Mouse (Mus musculus) lung, embryonic 16.5 days (tissue): Measurements from ENCODE around the gene Ccdc86. TPM values are rescaled to one million over a fixed set of nuclear protein-coding genes. Genes with fewer than 3 reads are reported as not detected.

Source experiments
- ATAC-seq: fragments of 200-750 bp; cut with Nextera tagmentation; 2 replicates; pipeline ENCODE4 v1.8.0; 2017; ENCODE audit warnings: low read depth, mild to moderate bottlenecking, moderate library complexity
- H3K27ac ChIP-seq: fragments of 300-500 bp; sonication (generic); 2 replicates; pipeline ENCODE4 v1.5.1; 2014; ENCODE audit warnings: mild to moderate bottlenecking, control low read depth, low read length
- H3K27me3 ChIP-seq: fragments of 300-500 bp; sonication (generic); 2 replicates; pipeline ENCODE4 v1.6.1; 2014; ENCODE audit warnings: low read depth, low read length, mixed read lengths; ENCODE audit not compliant: control insufficient read depth, insufficient read depth
- H3K36me3 ChIP-seq: fragments of 300-500 bp; sonication (generic); 2 replicates; pipeline ENCODE4 v1.6.1; 2014; ENCODE audit warnings: low read length; ENCODE audit not compliant: control insufficient read depth, insufficient read depth
- H3K4me1 ChIP-seq: fragments of 300-500 bp; sonication (generic); replicated peaks from 2 replicates; pipeline ENCODE4 v1.6.1; 2014; ENCODE audit warnings: low read length, mixed read lengths; ENCODE audit not compliant: control insufficient read depth, insufficient read depth
- H3K4me2 ChIP-seq: fragments of 300-500 bp; sonication (generic); 2 replicates; pipeline ENCODE4 v1.6.1; 2014; ENCODE audit warnings: low read depth, low read length, control low read depth
- H3K4me3 ChIP-seq: fragments of 300-500 bp; sonication (generic); 2 replicates; pipeline ENCODE4 v1.5.1; 2014; ENCODE audit warnings: mild to moderate bottlenecking, low read length, control low read depth
- H3K9ac ChIP-seq: fragments of 300-500 bp; sonication (generic); 2 replicates; pipeline ENCODE4 v1.6.1; 2014; ENCODE audit warnings: low read length, control low read depth
- H3K9me3 ChIP-seq: fragments of 300-500 bp; sonication (generic); 2 replicates; pipeline ENCODE4 v1.6.1; 2016; ENCODE audit warnings: low read length; ENCODE audit not compliant: control insufficient read depth
- WGBS: fragments of 180-500 bp; shearing (Covaris S2); extraction: QIAGEN DNeasy Blood & Tissue Kit; methylation state at CpG from one replicate; pipeline ENCODE4 v1.1.7; 2014; 5-methylcytosine and 5-hydroxymethylcytosine counted together
- polyA plus RNA-seq: library from polyadenylated mRNA; unstranded; fragments of >200 nt; fragmentation: Nextera tagmentation; extraction: Ambion mirVana; gene quantifications from 2 replicates; pipeline ENCODE4 v1.2.1, GENCODE M21; 2015

Gene Ccdc86
- polyA plus RNA-seq, 1 experiment from 2014 or later, result 23.9 TPM

DNA sequence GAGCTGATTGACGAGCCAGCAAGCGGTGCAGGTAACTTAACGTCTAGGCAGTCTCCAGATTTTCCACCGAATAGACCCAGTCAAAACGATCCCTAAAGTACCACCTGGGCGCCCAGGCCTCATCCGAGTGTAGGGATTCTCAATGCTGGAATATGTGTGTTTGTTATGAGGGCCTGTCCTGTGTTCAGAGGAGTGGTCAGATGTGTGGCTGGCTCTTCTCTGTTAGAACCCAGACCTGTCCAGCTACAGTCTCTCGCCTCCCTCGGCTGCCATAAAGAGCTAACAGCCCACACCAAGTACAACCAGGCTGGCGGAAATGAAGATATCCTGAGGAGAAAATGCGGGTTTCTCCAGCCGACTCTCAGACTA, 10.9 kb upstream of the Ccdc86 start:
- WGBS, result 34% methylated on average over 12 of the region's 12 CpGs
- H3K36me3 ChIP-seq, result no peaks in the 10 kb centered on the region
- no peak overlapping the region for H3K9ac ChIP-seq
- no peak overlapping the region for H3K4me2 ChIP-seq
- H3K9me3 ChIP-seq, result no peaks in the 10 kb centered on the region
- ATAC-seq, result no peak
- no peak overlapping the region for H3K27ac ChIP-seq
- H3K4me3 ChIP-seq, result no peak overlapping the region
- peaks cover 6% of the 10 kb centered on the region; the same call in 1 of the 2 replicates for H3K27me3 ChIP-seq
- H3K4me1 ChIP-seq, result 0 out of 2 replicates have a peak, but pooled peaks cover 4% of the 10 kb centered on the region

GRCm38 (mm10) chr19:10959085-10959977, 10.3 kb upstream of the Ccdc86 start:
- ATAC-seq, result peak; percentile 87
- 18% methylated on average over 11 of the region's 11 CpGs for WGBS
- H3K36me3 ChIP-seq, result no peaks in the 10 kb centered on the region
- no peak overlapping the region for H3K4me2 ChIP-seq
- H3K4me3 ChIP-seq, result no peak overlapping the region
- H3K4me1 ChIP-seq, result 0 out of 2 replicates have a peak, but pooled peaks cover 4% of the 10 kb centered on the region
- H3K27ac ChIP-seq, result peak overlapping the region; percentile 70
- peaks cover 6% of the 10 kb centered on the region; the same call in 1 of the 2 replicates for H3K27me3 ChIP-seq
- no peaks in the 10 kb centered on the region for H3K9me3 ChIP-seq
- no peak overlapping the region for H3K9ac ChIP-seq

GRCm38 (mm10) chr19:10952021-10952939, 3.2 kb upstream of the Ccdc86 start:
- Histone ChIP-seq H3K9me3 (no peaks in the 10 kb centered on the region), H3K9ac (peak overlapping the region; percentile 8; the same call in 1 of the 2 replicates), H3K27ac (peak overlapping the region; percentile 89), H3K27me3 (no peaks in the 10 kb centered on the region), H3K4me3 (no peak overlapping the region), H3K36me3 (no peaks in the 10 kb centered on the region), H3K4me2 (0 out of 2 replicates have a peak overlapping the region, but pooled peaks have one; percentile 5), H3K4me1 (peaks cover 21% of the 10 kb centered on the region)
- peak; percentile 79 for ATAC-seq
- 46% methylated on average over 11 of the region's 11 CpGs for WGBS

DNA sequence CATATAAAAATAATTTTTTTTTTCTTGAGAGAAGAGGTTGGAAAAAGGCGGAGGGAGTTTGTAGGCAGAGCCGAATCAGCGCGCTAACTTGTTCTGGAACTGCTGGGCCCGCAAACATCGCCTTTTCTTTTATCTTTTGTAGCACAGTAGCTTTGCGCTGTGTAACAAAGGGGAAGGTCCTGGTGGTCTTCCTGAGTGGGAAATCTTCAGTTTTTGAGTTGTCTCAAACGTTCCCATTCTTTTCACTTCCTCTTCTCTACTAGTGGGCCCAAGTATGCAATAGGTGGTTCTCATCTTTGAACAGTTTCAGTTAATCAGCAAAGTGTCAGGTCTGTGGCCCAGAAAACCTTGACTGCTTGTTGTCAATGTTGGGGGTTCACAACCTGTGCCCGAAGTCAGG, 492 bp upstream of the Ccdc86 start:
- Histone ChIP-seq H3K4me1 (peaks cover 28% of the 10 kb centered on the region), H3K4me3 (peak overlapping the region; percentile 77), H3K27ac (peak overlapping the region; percentile 32), H3K9ac (peak overlapping the region; percentile 46), H3K27me3 (no peaks in the 10 kb centered on the region), H3K4me2 (peak overlapping the region; percentile 55), H3K9me3 (no peaks in the 10 kb centered on the region), H3K36me3 (peaks cover 6% of the 10 kb centered on the region)
- no peak for ATAC-seq
- 31% methylated on average over 9 of the region's 9 CpGs for WGBS

DNA sequence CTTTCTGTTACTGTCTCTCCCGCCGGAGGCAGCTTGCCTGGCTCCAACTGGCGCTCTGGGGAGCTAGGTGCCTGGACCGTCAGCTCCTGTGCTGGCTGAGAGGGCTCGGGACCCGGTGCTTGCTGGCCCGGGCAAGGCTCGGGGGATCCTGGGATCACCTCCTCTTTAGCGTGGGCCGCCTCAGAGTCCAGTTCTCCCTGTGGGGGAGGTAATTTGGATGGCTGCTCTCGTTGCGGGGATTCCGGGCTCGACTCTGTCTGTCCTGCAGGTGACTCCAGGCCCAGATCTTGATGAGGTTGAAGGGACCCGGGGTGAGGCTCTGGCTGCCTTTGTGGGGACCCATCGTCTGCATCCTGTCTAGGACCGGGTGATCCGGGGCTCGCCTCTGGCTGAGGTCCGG, 650 bp downstream of the Ccdc86 start:
- H3K27me3 ChIP-seq, result no peaks in the 10 kb centered on the region
- no peaks in the 10 kb centered on the region for H3K9me3 ChIP-seq
- ATAC-seq, result no peak
- under 1% methylated on average over 20 of the region's 20 CpGs for WGBS
- peaks cover 28% of the 10 kb centered on the region for H3K4me1 ChIP-seq
- no peak overlapping the region for H3K27ac ChIP-seq
- H3K36me3 ChIP-seq, result peaks cover 16% of the 10 kb centered on the region
- H3K4me2 ChIP-seq, result peak overlapping the region; percentile 100
- H3K9ac ChIP-seq, result peak overlapping the region; percentile 85
- H3K4me3 ChIP-seq, result peak overlapping the region; percentile 77

DNA sequence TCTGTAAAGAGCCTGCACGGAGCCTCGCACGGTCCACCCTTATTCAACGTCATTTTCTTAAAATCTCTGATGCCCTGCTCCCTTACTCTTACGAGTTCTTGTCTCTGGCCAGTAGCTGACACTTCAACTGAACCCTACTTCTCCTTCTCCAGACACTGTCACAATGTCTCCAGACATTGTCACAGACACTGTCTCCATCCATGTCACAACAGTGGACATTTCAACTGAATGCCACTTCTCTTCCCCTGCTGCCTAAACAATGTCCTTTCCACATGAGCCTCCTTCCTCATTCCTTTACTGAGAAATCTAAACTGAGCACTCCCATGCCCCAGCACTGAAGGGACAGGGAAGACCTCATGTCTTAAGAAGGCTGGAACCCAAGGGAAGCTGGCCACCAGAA, 1.8 kb downstream of the Ccdc86 start:
- peak overlapping the region; percentile 77 for H3K4me3 ChIP-seq
- peaks cover 28% of the 10 kb centered on the region for H3K36me3 ChIP-seq
- WGBS, result 78% methylated on average over 5 of the region's 5 CpGs
- peak overlapping the region; percentile 100 for H3K4me2 ChIP-seq
- no peak for ATAC-seq
- H3K27ac ChIP-seq, result no peak overlapping the region
- no peaks in the 10 kb centered on the region for H3K9me3 ChIP-seq
- peak overlapping the region; percentile 85 for H3K9ac ChIP-seq
- peaks cover 26% of the 10 kb centered on the region for H3K4me1 ChIP-seq
- no peaks in the 10 kb centered on the region for H3K27me3 ChIP-seq

- H3K4me3 ChIP-seq, result no peak overlapping the region
- WGBS, result 73% methylated on average over 3 of the region's 3 CpGs
- H3K9ac ChIP-seq, result no peak overlapping the region; the same call in 1 of the 2 replicates
Measured at GRCm38 (mm10) chr19:10946506-10946905, 2.6 kb downstream of the Ccdc86 start.

GRCm38 (mm10) chr19:10943955-10944354, 5.1 kb downstream of the Ccdc86 start:
- no peak overlapping the region for H3K27ac ChIP-seq
- no peak for ATAC-seq
- WGBS, result 82% methylated on average over 3 of the region's 3 CpGs
- H3K27me3 ChIP-seq, result no peaks in the 10 kb centered on the region
- H3K9me3 ChIP-seq, result no peaks in the 10 kb centered on the region
- peaks cover 33% of the 10 kb centered on the region for H3K36me3 ChIP-seq
- no peak overlapping the region for H3K4me3 ChIP-seq
- peaks cover 32% of the 10 kb centered on the region for H3K4me1 ChIP-seq
- no peak overlapping the region for H3K4me2 ChIP-seq
- no peak overlapping the region for H3K9ac ChIP-seq

More at GRCm38 (mm10) chr19:10946506-10946905, 2.6 kb downstream of the Ccdc86 start:
- Histone ChIP-seq H3K27ac (no peak overlapping the region), H3K4me1 (peaks cover 21% of the 10 kb centered on the region), H3K27me3 (no peaks in the 10 kb centered on the region), H3K4me2 (peak overlapping the region; percentile 100; the same call in 1 of the 2 replicates), H3K36me3 (peaks cover 33% of the 10 kb centered on the region), H3K9me3 (no peaks in the 10 kb centered on the region)
- ATAC-seq, result no peak
